Comparison of ENCODE assay signal across 9 mouse cellular contexts in the genomic region with DNA sequence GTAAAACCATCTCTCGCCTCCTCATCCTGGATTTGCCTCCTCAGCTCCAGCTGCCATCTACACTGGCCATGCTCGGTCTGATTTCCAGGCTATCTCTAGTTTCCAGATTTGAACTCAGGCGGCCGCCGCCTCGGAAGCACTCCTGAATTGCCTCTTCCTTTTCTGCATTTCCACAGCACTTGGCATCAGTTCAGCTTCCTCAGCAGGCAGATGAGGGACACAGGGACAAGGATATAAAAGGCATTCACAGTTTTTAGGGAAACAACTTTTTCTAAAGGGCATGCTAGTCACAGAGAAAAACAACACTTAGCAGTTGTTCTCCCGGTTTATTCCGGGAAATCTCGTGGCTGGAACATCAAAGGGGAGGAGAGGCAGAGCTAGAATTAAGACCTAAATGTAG. TPM values are rescaled to one million over a fixed set of nuclear protein-coding genes. Genes with fewer than 3 reads are reported as not detected.
DNase-seq lines count a peak whose midpoint lies in the region; ATAC-seq and TF ChIP-seq lines count a peak whose summit lies in the region.
"Had no signal": no experiment of that assay in that cellular context is flagged by ENCODE, and none has a peak within 500 bp of the region (broad histone marks: within the 10 kb centered on the region; RNA-seq: fewer than 3 reads in every experiment).

No protein-coding gene starts in this region.

- H3K9ac ChIP-seq in kidney, embryonic 14.5 days (ENCODE audit: low read depth, low read length) = no peak overlapping the region
- no peak overlapping the region for H3K9ac ChIP-seq in intestine, embryonic 15.5 days
- H3K9ac ChIP-seq: liver, embryonic 14.5 days had no signal

- H3K27me3 ChIP-seq in kidney, adult 2 months (replicated peaks; ENCODE audit: control insufficient read depth, insufficient read depth, low read length) = no peaks in the 10 kb centered on the region
- H3K27me3 ChIP-seq in kidney, embryonic 14.5 days (ENCODE audit: control insufficient read depth, insufficient read depth, low read length) = no peaks in the 10 kb centered on the region
- H3K27me3 ChIP-seq in midbrain, embryonic 10.5 days (ENCODE audit: low read depth, poor library complexity, severe bottlenecking) = no peaks in the 10 kb centered on the region
- H3K27me3 ChIP-seq in intestine, embryonic 15.5 days (replicated peaks) = no peaks in the 10 kb centered on the region

- H3K27ac ChIP-seq in kidney, adult 2 months (ENCODE audit: insufficient read depth, low read depth, low read length) = peak overlapping the region; percentile 5; the same call in 1 of the 2 replicates
- H3K27ac ChIP-seq in kidney, embryonic 14.5 days (ENCODE audit: low read depth, low read length) = no peak overlapping the region; the same call in 1 of the 2 replicates
- H3K27ac ChIP-seq in midbrain, embryonic 10.5 days (replicated peaks) = no peak overlapping the region
- no peak overlapping the region for H3K27ac ChIP-seq in intestine, embryonic 15.5 days
- H3K27ac ChIP-seq: liver, embryonic 14.5 days had no signal

- TF ChIP-seq CTCF in kidney, adult 2 months (conservative IDR thresholded peaks at IDR 0.05; ENCODE audit: insufficient read depth, insufficient read length, low read depth, low read length) = no peak

- no peak for TF ChIP-seq POLR2A in kidney, adult 2 months (IDR thresholded peaks at IDR 0.05; ENCODE audit: low read depth, low read length)

- H3K36me3 ChIP-seq in kidney, adult 2 months (ENCODE audit: control insufficient read depth, insufficient read depth, low read length) = no peaks in the 10 kb centered on the region
- H3K36me3 ChIP-seq in kidney, embryonic 14.5 days (ENCODE audit: control insufficient read depth, insufficient read depth, low read length) = no peaks in the 10 kb centered on the region
- 0 out of 2 replicates have a peak, but pooled peaks cover 4% of the 10 kb centered on the region for H3K36me3 ChIP-seq in midbrain, embryonic 10.5 days
- H3K36me3 ChIP-seq in intestine, embryonic 15.5 days = no peaks in the 10 kb centered on the region

- intact Hi-C loops in heart, postnatal 10 days (cut with DNase I) = no loop called here

- peak; percentile 81 for DNase-seq in kidney, adult 2 months
- peak; percentile 50 for DNase-seq in cerebellum, adult 9-11 months
- DNase-seq in heart, postnatal 10 days = peak; percentile 53 to 61
- peak; percentile 73 for DNase-seq in lung, postnatal 36 days
- no peak for DNase-seq in midbrain, embryonic 10.5 days (ENCODE audit: low spot score)
- DNase-seq in c-Kit-positive CD71-positive TER-119-positive erythroid progenitor cells, embryonic 14.5 days (ENCODE audit: low spot score) = no peak

- no peak for ATAC-seq in kidney, embryonic 14.5 days (ENCODE audit: low FRiP score, low TSS enrichment)
- no peak for ATAC-seq in intestine, embryonic 15.5 days

- H3K4me1 ChIP-seq in kidney, adult 2 months (ENCODE audit: control insufficient read depth, insufficient read depth, low read length) = peaks cover 24% of the 10 kb centered on the region
- peaks cover 26% of the 10 kb centered on the region; the same call in 1 of the 2 replicates for H3K4me1 ChIP-seq in kidney, embryonic 14.5 days (ENCODE audit: control insufficient read depth, insufficient read depth, low read length)
- H3K4me1 ChIP-seq in midbrain, embryonic 10.5 days = peaks cover 11% of the 10 kb centered on the region
- peaks cover 10% of the 10 kb centered on the region; the same call in 1 of the 2 replicates for H3K4me1 ChIP-seq in intestine, embryonic 15.5 days (replicated peaks)

- no peaks in the 10 kb centered on the region for H3K9me3 ChIP-seq in kidney, embryonic 14.5 days (ENCODE audit: control insufficient read depth, low read length)
- no peaks in the 10 kb centered on the region for H3K9me3 ChIP-seq in midbrain, embryonic 10.5 days (replicated peaks)
- no peaks in the 10 kb centered on the region for H3K9me3 ChIP-seq in intestine, embryonic 15.5 days

- no peak overlapping the region for H3K4me2 ChIP-seq in kidney, embryonic 14.5 days (replicated peaks; ENCODE audit: low read depth, low read length)
- no peak overlapping the region for H3K4me2 ChIP-seq in intestine, embryonic 15.5 days (replicated peaks)

- 41% methylated on average over 9 of the region's 9 CpGs for WGBS in kidney, adult 2 months
- WGBS in kidney, embryonic 14.5 days = 49% methylated on average over 9 of the region's 9 CpGs
- 76% methylated on average over 9 of the region's 9 CpGs for WGBS in midbrain, embryonic 10.5 days
- WGBS in intestine, embryonic 15.5 days = 69% methylated on average over 9 of the region's 9 CpGs

- H3K4me3 ChIP-seq in kidney, adult 2 months (ENCODE audit: insufficient read depth, low read depth, low read length) = no peak overlapping the region
- H3K4me3 ChIP-seq in kidney, embryonic 14.5 days (ENCODE audit: low read length) = no peak overlapping the region
- H3K4me3 ChIP-seq in midbrain, embryonic 10.5 days = no peak overlapping the region
- H3K4me3 ChIP-seq in intestine, embryonic 15.5 days (replicated peaks) = no peak overlapping the region

RNA-seq across cellular contexts. Expression of a gene that starts 37.3 kb away (rescaled TPM):
- 15.3 and 15.7 TPM in 2 replicates for polyA plus RNA-seq in kidney, adult 2 months (2012; rRNA removed)
- 12.0 and 18.0 TPM in 2 replicates for polyA plus RNA-seq in kidney, embryonic 14.5 days (2014; fragmentation: Nextera tagmentation; extraction: Ambion mirVana)
- 10 to 100 TPM; 18.7 to 22.6 TPM for total RNA-seq in heart, postnatal 10 days (2021)
- polyA plus RNA-seq in midbrain, embryonic 10.5 days (2016; fragmentation: Nextera tagmentation; extraction: Ambion mirVana) = 8.8 and 9.0 TPM in 2 replicates
- 12.8 and 13.0 TPM in 2 replicates for polyA plus RNA-seq in intestine, embryonic 15.5 days (2015; fragmentation: Nextera tagmentation; extraction: Ambion mirVana)

Comparison
In these comparisons a context has a peak if more than half of its experiments do, and no peak if none do; other contexts are left out.
1. DNase-seq: peak in kidney, adult 2 months (single experiment), cerebellum, adult 9-11 months (single experiment), heart, postnatal 10 days (2 of 2) and lung, postnatal 36 days (single experiment); none in midbrain, embryonic 10.5 days (single experiment) and c-Kit-positive CD71-positive TER-119-positive erythroid progenitor cells, embryonic 14.5 days (single experiment).